Mouse (Mus musculus) brain, embryonic 14.5 days (tissue): ENCODE results near the gene Bmp8a.
A peak's percentile ranks its signal among the peaks of the same experiment; 100 is the strongest.

Source experiments
- CTCF ChIP-seq: fragments of 200-500 bp; IDR thresholded peaks from 2 replicates; pipeline ENCODE4 v1.5.1; 2012; ENCODE audit warnings: inconsistent platforms, mild to moderate bottlenecking, moderate library complexity, borderline replicate concordance; ENCODE audit not compliant: insufficient read depth, insufficient read length; ENCODE audit errors: extremely low read depth
- POLR2A ChIP-seq: fragments of 200-500 bp; IDR thresholded peaks from 2 replicates; pipeline ENCODE4 v1.6.1; 2012; ENCODE audit warnings: mild to moderate bottlenecking, inconsistent platforms, borderline replicate concordance; ENCODE audit not compliant: poor library complexity, insufficient read depth, insufficient read length, severe bottlenecking; ENCODE audit errors: extremely low read depth

- TF ChIP-seq POLR2A (no peak), CTCF (peak; percentile 55; the same call in 1 of the 2 replicates)
These were observed 49.1 kb upstream of the Bmp8a start for GRCm38 (mm10) chr4:123392187-123392586.
